Mouse (Mus musculus): ENCODE results near the gene Letm1. TPM values are rescaled to one million over a fixed set of nuclear protein-coding genes. Genes with fewer than 3 reads are reported as not detected.

Letm1 gene
- polyA plus RNA-seq (2017; shearing (Covaris generic)), result 127 TPM

DNA sequence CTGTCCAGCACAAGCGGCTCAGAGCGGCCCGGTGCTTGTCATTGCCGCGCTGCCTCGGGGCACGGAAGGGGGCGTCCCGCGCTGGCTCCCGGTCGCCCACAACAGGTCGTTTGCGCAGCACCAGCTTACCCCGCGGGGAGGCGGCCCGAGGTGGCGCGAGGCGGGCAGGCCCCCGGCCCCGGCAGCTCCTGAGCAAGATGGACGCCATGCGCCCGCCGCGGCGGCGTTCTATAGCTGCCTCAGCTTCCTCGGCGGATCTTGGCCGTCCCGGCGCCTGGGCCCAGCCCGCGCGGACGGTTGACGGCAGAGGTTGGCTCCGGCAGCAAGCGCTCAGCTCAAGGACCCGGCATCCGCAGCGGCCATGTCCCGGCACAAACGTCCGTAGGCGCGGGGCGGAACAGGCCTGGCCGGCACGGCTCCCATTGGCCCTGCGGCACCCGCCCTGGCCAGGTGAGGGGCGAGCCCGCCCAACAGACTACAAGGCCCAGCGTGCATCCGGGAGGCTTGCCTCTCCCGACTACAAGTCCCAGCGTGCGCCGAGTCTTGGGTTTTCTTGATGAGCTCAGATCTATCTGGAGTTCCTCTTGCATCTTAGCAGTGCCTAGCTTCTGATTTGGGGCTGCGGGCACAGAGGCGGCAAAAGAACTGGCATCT lies at the start of gene Letm1:
Gene Letm1 (minus strand): TSS at position 473 of the 654 bp plus-strand sequence.

DNA sequence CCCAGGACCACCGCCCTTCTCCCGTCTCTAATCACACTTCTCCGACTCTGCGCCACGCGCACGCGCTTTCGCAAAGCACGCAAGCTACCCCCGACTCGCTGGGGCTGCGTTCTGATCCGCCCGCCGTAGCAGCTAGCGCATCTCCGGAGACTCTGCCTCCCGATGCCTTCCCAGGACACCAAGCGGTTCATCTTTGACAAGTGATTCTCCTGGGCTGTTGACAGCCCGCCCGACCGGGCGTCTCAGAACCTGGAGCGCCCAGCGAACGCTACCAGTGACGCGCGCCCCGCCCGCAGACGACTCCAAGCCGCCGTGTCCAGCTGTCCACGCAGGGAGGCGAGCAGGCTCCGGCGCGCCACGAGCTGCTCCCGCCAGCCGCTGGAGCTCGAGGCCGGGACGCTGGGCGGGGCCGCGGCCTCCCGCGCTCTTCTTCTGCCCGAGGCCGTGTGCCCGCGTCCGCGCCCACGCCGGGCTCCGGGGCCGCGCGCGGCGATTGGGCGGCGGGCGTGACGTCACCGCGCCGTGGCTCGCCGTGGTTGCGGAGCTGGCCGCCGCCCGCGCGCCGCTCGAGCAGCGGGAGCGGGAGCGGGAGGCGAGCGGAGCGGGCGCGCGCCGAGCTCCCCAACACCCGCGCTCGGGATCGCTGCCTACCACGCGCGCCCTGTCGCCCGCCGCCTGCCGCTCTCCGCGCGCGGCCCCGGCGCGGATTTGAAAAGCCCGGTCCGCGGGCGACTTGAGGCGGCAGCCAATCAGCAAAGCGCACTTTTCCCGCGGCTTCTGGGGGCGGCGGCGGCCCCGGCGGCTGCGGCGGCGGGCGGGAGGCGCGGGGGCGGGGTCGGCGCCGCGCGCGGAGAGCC lies 37.5 kb upstream of the Letm1 start, which contains the start of gene Nsd2:
Gene Nsd2 (plus strand): TSS at position 850 of the 857 bp plus-strand sequence.

GRCm38 (mm10) chr5:33721541-33722265 lies 60.9 kb downstream of the Letm1 start, which contains the start of gene Fgfr3:
TSS of gene Fgfr3 (plus strand) at chr5:33721674.

Other genes starting within 250 kb of the Letm1 start
- 84.9 TPM for gene Fam53a, start 153.2 kb downstream of the Letm1 start, polyA plus RNA-seq (2017; shearing (Covaris generic))
- gene Gm9903, start 152.9 kb downstream of the Letm1 start, polyA plus RNA-seq (2017; shearing (Covaris generic)), result 0.60 TPM
- gene Slbp, start 130.2 kb downstream of the Letm1 start, polyA plus RNA-seq (2017; shearing (Covaris generic)), result 131 TPM
- gene Tacc3, start 124.7 kb downstream of the Letm1 start, polyA plus RNA-seq (2017; shearing (Covaris generic)), result 16.1 TPM
- gene Tmem129, start 124.4 kb downstream of the Letm1 start, polyA plus RNA-seq (2017; shearing (Covaris generic)), result 34.5 TPM
- gene Fgfr3, start 61.1 kb downstream of the Letm1 start, polyA plus RNA-seq (2017; shearing (Covaris generic)), result 0.26 TPM
- gene Nsd2, start 37.9 kb upstream of the Letm1 start, polyA plus RNA-seq (2017; shearing (Covaris generic)), result 22.4 TPM
- 49.0 TPM for gene Nelfa, start 153.6 kb upstream of the Letm1 start, polyA plus RNA-seq (2017; shearing (Covaris generic))
- 0.59 TPM for gene Gm1673, start 200.6 kb upstream of the Letm1 start, polyA plus RNA-seq (2017; shearing (Covaris generic))
- not detected for gene Nat8l, start 213.2 kb upstream of the Letm1 start, polyA plus RNA-seq (2017; shearing (Covaris generic))

Data from CD4-positive, CD25-positive, alpha-beta regulatory T cell (primary cell).